Mouse (Mus musculus): Measurements from ENCODE around the gene Npc1l1.
"Not testable (repeated sequence)": the region's sequence is repeated elsewhere in the genome, so short reads cannot be mapped to it uniquely, and the experiment has no call there.

The Npc1l1 gene

DNA sequence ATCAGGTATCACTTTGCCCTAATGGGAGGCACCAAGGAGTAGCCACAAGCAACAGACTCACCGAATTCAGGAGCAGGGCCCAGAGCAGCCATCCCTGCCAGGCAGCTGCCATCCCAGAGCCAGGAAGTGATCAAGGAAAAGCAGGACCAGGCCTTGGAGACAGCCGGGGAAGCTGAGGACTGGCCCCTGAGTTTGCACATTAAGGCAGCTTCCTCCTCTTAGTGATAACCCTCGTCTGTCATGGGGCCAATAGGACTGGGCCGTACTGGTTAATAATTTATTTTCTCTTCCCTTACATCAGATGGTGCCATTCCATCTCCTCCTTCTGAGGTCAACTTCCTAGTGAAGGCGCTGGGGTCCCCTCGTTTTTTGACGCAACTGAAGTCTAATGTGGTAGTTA is at the start of gene Npc1l1:
TSS of gene Npc1l1 (minus strand) at position 132 of the 400 bp plus-strand sequence.
- no peak for DNase-seq (ENCODE audit: low spot score in 2 of 2)

DNA sequence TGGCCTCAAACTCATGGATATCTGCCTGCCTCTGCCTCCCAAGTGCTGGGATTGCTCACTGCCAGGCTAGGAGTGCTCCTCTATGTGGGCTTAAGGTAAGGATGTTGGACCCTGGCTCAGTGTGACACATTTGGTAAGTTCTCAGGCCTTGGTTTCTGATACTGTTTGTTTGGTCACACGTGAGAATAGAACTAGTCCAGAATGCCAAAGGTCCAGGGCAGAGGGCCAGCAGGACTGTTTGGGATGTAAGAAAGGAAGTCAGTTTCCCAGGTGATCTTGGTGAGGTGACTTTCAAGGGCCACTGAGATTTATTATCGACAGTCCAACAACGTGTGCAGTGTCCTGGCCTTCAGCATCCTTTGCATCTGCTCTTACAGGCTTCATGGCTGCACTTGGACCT is 46.5 kb upstream of the Npc1l1 start:
- no peak for DNase-seq (ENCODE audit: low spot score in 2 of 2)

DNA sequence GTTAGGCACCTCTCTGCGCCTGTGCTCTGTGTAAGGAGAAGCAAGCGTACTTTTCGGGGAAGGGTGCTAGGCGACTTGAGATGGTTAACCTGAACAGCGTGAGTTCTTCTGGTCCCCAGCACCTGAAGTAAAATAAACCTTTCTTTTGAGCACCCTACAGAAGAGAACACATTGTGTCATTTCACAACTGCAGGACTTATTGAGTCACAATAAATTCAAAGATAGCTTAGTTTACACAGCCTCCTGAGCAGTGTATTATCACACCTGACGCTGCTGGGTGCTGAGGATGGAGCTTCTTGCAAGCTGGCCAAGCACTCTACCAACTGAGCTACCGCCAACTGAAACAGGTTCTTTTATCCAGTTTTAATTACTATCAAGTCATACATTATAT is 45.1 kb upstream of the Npc1l1 start:
- no peak for DNase-seq (ENCODE audit: low spot score in 2 of 2)

DNA sequence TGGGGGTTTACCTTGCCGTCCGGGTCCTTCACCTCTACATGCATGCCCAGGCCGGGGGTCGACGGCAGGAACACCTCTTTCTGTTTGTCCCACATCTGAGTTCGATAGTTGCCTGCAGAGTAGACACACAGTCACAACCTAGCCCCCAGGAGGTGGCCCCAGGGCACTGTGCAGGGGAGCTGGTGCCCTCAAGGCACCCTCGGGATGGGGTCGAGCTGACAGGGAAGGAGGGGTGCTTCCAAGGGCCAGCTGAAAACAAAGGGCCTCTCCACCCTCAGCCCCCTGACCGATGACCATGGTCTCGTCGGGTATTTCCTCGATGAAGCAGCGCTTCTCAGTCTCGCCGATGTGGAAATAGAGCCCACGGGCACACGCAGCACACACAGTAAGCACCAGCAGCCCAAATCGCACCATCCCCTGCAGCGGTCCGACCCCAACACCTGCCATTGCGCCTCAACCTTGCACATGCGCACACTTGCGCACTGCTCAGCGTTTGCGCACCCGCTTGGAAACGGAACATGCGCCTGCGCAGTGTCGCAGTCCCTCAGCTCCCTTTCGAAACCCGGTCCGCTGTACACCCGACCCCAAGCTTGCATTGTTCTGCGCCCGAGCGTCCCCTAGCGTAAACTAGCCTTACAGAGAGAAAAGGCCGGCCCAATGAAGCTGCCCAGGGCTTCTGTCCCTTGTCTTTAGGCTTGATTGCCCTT is 44.6 kb upstream of the Npc1l1 start, which contains the start of gene Tmed4:
TSS of gene Tmed4 (minus strand) at position 484 of the 707 bp plus-strand sequence.
- peak; percentile 95 to 99 for DNase-seq (ENCODE audit: low spot score in 2 of 2)

DNA sequence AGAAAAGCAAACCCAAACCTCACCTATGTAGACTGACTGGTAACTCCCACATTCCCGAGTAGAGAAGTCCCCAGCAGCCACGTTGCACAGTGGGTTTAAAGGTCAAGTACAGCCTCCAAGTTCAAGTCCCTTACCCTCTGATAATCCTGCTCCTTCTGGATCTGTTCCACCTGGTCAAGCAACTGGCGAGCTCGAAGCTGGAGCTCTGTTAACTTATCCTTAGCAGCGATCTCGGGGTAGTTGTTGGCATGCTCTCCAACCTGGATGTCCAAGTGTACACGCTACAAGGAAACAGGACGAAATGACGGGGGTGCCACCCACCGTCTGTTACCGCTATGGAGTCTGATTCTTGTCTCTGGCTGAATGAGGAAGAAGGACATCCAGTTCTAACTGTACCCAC is 43.7 kb upstream of the Npc1l1 start:
- no peak for DNase-seq (ENCODE audit: low spot score in 2 of 2)

DNA sequence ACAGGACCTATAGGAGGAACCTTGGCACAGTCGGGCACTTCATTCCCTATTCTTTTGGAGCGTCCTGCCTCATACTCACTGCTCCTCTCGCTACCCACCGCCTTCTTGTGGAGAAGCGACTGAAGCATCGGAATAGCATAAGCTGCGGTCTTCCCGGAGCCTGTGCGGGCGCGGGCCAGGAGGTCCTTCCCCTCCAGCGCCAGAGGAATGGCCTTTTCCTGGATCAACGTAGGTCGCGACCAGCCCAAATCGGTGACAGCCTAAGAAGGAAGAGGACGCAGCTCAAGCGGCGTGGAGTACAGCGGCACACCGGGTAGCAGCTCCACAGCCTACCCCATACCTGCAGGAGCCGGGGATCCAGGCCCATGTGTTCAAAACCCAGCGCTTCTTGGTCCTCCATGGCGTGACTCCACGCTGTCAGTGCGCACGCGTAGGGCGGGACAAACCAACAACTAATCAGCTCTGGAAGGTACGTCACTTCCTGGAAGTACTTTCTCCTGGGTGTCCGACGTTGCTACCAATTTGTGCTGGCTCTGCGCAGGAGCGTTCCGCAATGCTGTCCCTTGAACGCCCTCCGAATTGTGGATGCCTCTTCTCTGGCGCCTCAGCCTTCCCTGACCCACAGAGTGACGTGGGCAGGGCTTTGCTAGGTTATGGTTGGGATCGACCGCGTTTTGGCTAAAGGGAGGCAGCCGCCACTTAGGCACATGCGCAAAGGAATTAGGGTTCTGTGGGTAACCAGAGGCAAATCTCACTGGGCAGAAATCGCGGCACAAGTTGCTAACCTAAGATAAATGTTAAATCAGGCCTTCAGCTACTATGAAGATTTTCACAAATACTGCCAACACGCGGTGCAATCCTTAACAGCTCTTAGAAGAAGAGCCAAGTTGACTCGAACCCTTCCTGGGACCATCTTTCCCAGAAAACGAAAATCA is 37.6 kb upstream of the Npc1l1 start, which contains the start of gene Ddx56:
TSS of gene Ddx56 (minus strand) at position 453 of the 935 bp plus-strand sequence.
- peak; percentile 84 to 91 for DNase-seq (ENCODE audit: low spot score in 2 of 2)

DNA sequence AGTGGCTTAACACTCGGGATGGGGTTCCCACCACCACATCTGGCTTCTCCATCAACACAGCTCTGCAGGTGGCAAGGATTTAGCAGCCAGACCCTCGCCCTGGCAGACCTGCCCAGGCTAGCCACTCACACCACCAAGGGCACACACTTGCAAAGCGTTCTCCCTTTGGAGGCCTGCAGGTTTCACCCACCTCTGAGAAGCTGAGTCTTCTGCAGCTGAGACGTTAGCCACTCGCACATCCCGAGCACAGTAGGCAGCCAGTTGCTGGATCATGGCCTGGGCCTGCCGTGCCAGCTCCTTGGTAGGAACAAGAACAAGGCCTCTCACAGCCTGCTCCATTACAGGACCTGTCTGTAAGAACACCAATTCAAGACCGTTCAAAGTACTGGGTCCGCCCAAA is 36.7 kb upstream of the Npc1l1 start:
- DNase-seq (ENCODE audit: low spot score in 2 of 2): no peak

DNA sequence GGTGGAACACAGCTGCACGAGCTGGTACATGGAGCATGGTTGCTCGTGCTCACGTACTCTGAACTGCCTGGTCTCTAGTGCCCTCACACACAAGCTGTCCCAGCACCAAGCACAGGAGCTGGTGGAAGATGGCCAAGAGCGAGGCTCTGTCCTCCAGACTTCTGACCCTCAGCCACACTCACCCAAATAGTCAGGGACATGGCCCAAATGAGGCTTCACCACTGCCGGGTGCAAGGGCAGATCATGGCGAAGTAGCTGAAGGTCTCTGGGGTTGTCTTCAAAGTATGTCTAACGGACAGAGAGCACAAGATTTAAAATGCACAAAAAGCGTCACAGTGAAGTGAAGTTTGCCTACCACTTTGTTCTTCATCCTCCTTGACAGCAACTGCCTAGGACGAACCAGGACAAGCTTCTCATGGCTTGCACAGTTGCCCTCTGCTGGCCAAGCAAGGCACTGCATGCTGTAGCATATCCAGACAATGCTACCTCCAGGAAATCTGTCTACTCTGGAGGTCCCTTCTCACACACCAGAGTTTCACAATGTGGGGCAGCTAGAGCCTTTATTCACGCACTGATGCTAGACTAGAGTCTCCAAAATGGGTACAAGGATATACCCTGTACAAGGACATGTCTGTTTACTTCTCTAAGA is 31.6 kb upstream of the Npc1l1 start:
- peak; percentile 38 to 58 for DNase-seq (ENCODE audit: low spot score in 2 of 2)

DNA sequence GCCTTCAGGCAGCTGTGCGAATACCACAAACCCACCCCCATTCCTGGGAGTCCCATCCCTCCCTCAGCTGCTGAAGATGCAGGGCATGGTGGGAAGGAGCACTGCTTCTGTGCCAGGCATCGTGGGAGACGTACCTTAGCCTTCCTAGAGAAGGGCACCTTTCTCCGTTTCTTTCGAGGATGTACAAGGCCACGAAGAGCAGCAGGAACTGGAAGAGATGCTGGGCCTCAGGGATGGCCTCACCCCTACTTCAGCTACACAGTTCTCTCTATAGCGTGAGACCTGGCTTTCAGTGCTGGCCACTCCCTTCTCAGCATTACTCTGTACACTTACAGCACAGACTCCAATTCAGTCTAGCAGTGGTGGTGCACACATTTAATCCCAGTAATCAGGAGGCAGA is 29.5 kb upstream of the Npc1l1 start:
- DNase-seq (ENCODE audit: low spot score in 2 of 2): no peak

DNA sequence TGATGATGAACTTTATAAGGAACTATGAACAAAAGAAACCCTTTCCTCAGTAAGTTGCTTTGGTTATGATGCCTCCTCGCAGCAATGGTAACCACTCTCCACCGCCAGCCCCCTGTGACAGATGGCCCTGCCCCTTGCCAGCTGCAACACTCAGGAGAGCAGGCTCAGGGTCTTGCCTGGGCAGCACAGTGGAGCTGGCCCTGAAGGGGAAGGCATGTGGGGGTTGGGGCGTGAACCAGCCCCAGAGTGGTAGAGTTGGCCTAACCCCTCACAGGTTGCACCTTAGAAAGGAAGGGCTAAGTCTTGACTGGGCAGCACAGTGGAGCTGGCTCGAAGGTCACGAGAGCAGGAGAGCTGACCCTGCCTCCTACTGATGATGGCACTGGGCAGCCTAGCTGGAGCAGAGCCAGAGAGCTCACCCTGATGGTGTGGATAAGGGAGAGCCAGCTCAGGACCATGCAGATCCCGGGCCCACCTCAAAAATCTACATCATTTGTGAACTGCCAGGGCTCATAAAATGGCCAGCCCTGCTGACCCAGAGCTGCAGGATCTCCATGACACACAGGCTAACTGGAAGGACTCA is 26.6 kb upstream of the Npc1l1 start:
- DNase-seq (ENCODE audit: low spot score in 2 of 2): no peak

DNA sequence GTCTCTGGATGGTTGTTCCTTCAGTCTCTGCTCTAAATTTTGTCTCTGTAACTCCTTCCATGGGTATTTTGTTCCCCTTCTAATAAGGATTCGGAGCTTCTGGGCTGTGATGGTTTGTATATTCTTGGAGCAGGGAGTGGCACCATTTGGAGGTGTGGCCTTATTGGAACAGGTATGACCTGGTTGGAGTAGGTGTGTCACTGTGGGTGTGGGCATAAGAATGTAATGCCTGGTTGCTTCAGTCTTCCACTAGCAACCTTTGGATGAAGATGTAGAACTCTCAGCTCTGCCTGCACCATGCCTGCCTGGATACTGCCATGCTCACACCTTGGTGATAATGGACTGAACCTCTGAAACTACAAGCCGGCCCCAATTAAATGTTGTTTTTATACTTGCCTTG is 24.7 kb upstream of the Npc1l1 start:
- DNase-seq (ENCODE audit: low spot score in 2 of 2): not testable (repeated sequence)

DNA sequence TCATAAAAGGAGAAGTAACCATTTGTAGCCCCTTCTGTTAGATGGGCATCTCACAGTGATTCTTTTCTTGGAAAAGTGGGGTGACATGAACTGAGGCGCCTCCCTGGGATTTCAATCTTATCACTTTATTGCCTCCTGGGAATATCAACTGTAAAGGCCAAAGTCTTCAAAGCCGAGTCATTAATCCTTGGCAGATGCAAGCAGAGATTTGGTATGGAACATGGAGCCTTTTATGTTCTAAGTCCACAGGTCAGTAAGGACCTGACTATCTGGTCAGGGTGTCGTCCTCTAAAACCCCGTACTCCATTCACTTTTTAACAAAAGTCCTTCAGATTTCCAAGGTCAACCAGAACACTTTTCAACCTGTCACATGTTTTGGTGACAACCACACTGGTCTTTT is 22.9 kb upstream of the Npc1l1 start:
- DNase-seq (ENCODE audit: low spot score in 2 of 2): no peak

DNA sequence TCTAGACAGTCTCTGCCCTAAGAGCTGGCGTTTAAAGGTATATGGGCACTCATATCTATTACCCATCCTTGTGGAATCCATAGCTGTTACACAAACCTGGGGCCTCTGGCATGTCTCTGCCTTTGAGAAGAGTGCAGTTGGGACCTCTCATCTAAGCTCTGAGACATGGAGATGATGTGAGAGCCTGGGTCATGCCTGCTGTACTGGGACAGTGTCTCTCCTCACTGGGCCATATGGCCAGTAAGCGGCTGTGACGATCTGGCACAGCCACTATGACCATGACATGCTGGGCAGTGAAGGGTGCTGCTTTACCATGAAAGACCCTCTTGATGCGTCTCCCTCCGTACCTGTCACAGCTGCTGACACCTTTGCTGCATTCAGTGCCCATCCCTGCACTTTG is 22.3 kb upstream of the Npc1l1 start:
- DNase-seq (ENCODE audit: low spot score in 2 of 2): no peak

DNA sequence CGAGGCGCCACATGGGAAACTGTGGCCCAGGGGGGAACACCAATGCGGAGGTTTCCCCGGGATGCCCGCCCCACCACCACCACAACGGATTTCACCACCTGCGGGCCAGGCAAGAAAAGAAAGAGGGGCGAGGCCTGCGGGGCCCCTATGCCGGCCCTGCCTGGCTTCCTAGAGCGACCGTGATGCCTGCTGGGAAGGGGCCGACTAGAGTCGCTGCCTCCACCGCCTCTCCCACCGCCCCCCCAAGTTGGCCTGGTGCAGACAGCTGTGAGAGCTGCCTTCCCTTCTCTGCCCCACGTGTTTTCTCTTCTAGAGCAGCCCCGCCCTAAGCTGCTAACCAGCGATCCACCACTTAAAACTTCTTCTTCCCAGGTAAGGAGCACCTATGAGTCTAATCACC is 14.8 kb upstream of the Npc1l1 start:
- no peak for DNase-seq (ENCODE audit: low spot score in 2 of 2)

DNA sequence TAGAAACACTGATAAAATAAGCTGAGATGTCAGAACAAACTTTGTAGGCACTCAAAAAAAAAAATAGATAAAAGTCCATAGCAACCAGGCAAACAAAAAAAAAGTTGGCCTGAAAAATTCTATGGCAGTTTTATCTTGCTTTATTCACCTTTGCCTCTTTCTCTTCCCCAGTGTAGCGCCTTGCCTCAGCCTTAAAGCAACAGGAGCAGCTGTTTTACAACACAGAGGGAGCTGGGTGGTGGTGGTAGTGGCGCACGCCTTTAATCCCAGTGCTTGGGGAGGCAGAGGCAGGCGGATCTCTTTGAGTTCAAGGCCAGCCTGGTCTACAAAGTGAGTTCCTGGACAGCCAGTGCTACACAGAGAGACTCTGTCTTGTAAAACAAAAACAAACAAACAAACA is 3.1 kb upstream of the Npc1l1 start:
- no peak for DNase-seq (ENCODE audit: low spot score in 2 of 2)

DNA sequence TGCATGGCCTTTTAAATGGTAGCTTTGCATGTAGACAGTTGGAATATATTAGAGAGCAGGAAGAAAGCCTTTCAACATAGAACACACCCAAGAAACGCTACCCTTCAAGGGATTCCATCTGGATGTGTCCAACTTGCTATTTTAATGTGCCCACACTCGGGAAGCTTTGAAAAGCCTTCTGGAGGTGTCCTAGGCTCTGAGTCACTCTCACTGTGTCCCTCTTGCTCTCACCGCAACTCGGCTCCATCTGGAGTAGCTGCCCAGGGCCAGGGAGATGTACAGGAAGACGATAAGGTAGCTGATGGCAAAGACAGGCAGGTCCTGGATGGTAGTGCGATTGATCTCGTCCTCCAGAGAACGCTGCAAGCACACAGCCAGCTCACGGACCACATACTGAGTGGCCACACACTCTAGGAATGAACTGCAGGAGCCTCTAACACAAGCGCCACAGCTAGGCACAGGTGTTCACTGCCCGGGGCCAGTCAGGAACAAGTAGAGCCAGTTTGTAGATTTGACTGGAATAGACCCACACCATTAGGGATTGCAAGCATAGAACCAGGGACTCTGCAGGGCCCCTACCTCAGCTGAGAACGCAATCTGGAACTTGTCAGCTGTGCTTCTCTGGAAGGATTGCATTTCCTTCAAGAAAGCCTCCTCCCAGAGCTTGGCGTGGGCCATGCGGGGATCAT is 5.3 kb downstream of the Npc1l1 start:
- DNase-seq (ENCODE audit: low spot score in 2 of 2): no peak

DNA sequence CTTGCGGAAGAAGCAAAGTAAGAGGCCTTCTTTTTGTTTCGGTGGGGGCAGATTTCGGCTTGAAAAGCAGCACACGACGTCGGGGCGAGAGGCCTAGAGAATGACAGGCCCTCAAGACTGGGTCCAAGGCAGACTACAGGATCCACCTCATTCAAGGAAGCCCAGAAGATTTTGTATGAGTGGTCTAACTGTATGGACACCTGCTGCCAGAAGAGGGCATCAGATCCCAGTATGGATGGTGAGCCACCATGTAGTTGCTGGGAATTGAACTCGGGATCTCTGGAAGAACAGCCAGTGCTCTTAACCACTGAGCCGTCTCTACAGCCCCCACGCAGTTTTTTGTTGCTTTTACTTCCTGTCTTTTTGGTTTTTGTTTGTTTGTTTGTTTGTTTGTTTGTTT is 7.8 kb downstream of the Npc1l1 start:
- DNase-seq (ENCODE audit: low spot score in 2 of 2): no peak

DNA sequence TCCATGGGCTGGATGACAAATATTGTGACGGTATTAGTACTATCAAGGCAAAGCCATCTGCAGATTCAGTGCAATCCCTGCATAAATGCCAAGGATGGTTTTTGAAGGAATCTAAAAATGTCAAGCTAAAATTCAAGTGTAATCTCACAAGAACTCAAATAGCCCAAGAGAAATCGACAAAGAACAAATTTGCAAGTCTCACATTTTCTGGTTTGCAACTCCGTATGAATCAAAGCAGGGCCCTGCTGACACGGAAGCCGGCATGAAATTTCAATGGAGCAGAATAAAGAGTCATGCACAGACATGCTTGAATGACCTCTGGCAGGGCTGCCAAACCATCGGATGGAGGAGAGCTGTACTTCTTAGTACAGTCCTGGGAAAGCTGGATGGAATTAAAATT is 10.0 kb downstream of the Npc1l1 start:
- DNase-seq (ENCODE audit: low spot score in 2 of 2): no peak

DNA sequence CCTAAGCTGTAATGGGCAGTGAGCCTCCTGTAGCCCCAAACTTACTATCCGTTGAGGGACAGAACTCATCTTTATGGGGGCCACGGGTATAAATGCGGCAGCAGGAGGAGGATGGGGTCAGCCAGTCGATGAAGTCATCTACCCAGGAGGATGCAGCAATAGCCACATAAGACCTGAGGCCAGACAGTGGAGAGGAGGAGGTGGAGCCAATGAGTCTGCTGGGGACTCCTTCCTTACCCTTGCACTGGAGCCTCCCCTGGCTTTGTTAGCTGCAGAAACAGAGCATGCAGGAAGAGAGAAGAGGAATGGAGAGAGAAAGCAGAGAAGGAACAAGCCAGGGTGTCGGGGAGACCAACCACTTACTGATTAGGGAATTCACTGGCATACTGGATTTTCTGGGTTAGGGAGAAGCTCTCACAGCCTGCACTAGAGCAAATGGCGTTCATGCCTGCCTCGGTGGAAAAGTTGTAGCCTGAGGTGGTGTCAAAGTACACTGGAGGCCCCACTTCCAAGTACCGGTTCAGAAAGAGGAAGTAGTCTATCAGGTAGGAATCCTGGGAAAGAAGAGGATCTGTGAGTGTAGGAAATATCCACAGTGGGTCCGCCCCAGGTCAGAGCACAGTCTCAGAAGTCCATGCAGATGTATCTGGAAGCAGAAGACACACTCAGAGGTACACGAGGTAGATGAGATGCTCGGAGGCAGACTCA is 11.6 kb downstream of the Npc1l1 start:
- no peak for DNase-seq (ENCODE audit: low spot score in 2 of 2)

DNA sequence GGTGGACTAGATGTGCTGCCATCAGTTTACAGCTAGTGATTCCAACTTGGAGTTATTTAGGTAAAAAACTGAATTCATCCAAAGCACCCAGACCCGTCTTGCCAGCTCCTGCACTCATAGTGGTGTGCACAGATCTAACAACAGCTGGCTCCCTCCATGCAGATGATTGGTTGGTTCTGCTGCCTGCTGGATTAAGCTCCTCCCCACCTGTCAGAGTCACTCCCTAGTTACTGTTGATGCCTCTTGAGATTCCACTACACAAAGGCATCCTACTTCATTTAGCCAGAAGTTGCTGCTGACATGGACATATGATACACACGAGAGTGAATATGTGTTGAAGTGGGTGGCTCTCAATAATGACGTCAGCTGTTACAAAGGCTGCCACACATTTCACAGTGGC is 13.1 kb downstream of the Npc1l1 start:
- no peak for DNase-seq (ENCODE audit: low spot score in 2 of 2)

DNA sequence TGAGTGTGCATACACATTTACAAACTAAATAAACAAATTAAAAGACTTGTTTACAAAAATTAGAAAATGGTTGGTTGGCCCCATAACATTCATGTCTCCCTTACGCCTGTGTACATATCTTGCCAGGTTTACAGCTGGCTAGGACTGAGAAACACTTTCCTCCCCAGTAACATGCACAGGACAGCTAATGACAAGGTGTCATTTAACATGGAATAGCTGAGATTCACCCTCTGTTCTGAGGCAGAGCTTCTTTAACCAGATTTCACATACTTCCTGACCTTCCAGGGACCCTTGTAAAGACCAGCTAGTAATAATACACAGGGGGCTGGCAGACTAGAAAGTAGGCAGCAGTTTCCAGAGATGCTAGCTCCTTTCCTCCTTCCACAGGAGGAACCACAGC is 21.8 kb downstream of the Npc1l1 start:
- DNase-seq (ENCODE audit: low spot score in 2 of 2): no peak

Data from urinary bladder, postnatal 36 days (tissue).